Mouse (Mus musculus): ENCODE results near the gene Orm2. TPM values are rescaled to one million over a fixed set of nuclear protein-coding genes. Genes with fewer than 3 reads are reported as not detected.
"Not testable (repeated sequence)": the region's sequence is repeated elsewhere in the genome, so short reads cannot be mapped to it uniquely, and the experiment has no call there.

Orm2 gene
- total RNA-seq (2017): not detected in 3 replicates

GRCm38 (mm10) chr4:63362150-63362549 lies at the start of gene Orm2:
Gene Orm2 (plus strand): TSS chr4:63362449.
- no peak for ATAC-seq (replicated peaks; ENCODE audit: insufficient number of reproducible peaks, low FRiP score, low TSS enrichment, poor library complexity, severe bottlenecking)

GRCm38 (mm10) chr4:63314063-63314462 lies 48.2 kb upstream of the Orm2 start:
- no peak for ATAC-seq (replicated peaks; ENCODE audit: insufficient number of reproducible peaks, low FRiP score, low TSS enrichment, poor library complexity, severe bottlenecking)

GRCm38 (mm10) chr4:63316076-63316746 lies 46.0 kb upstream of the Orm2 start:
- ATAC-seq (replicated peaks; ENCODE audit: insufficient number of reproducible peaks, low FRiP score, low TSS enrichment, poor library complexity, severe bottlenecking): no peak

GRCm38 (mm10) chr4:63319566-63319965 lies 42.7 kb upstream of the Orm2 start:
- not testable (repeated sequence) for ATAC-seq (replicated peaks; ENCODE audit: insufficient number of reproducible peaks, low FRiP score, low TSS enrichment, poor library complexity, severe bottlenecking)

- ATAC-seq (replicated peaks; ENCODE audit: insufficient number of reproducible peaks, low FRiP score, low TSS enrichment, poor library complexity, severe bottlenecking): no peak
These were observed 38.9 kb upstream of the Orm2 start for GRCm38 (mm10) chr4:63323275-63323815.

- no peak for ATAC-seq (replicated peaks; ENCODE audit: insufficient number of reproducible peaks, low FRiP score, low TSS enrichment, poor library complexity, severe bottlenecking)
These were observed 28.8 kb upstream of the Orm2 start for GRCm38 (mm10) chr4:63333403-63333802.

- ATAC-seq (replicated peaks; ENCODE audit: insufficient number of reproducible peaks, low FRiP score, low TSS enrichment, poor library complexity, severe bottlenecking): no peak
These were observed 23.7 kb upstream of the Orm2 start for GRCm38 (mm10) chr4:63338414-63339076.

- no peak for ATAC-seq (replicated peaks; ENCODE audit: insufficient number of reproducible peaks, low FRiP score, low TSS enrichment, poor library complexity, severe bottlenecking)
These were observed 19.8 kb upstream of the Orm2 start for GRCm38 (mm10) chr4:63342491-63342890.

GRCm38 (mm10) chr4:63343608-63344007 lies 18.6 kb upstream of the Orm2 start:
- no peak for ATAC-seq (replicated peaks; ENCODE audit: insufficient number of reproducible peaks, low FRiP score, low TSS enrichment, poor library complexity, severe bottlenecking)

- ATAC-seq (replicated peaks; ENCODE audit: insufficient number of reproducible peaks, low FRiP score, low TSS enrichment, poor library complexity, severe bottlenecking): no peak
These were observed 18.0 kb upstream of the Orm2 start, which contains the start of gene Orm1 for GRCm38 (mm10) chr4:63344295-63344694. Gene Orm1 (plus strand): TSS chr4:63344560.

- ATAC-seq (replicated peaks; ENCODE audit: insufficient number of reproducible peaks, low FRiP score, low TSS enrichment, poor library complexity, severe bottlenecking): no peak
These were observed 17.0 kb upstream of the Orm2 start for GRCm38 (mm10) chr4:63345261-63345660.

- ATAC-seq (replicated peaks; ENCODE audit: insufficient number of reproducible peaks, low FRiP score, low TSS enrichment, poor library complexity, severe bottlenecking): no peak
These were observed 15.6 kb upstream of the Orm2 start for GRCm38 (mm10) chr4:63346659-63347058.

- ATAC-seq (replicated peaks; ENCODE audit: insufficient number of reproducible peaks, low FRiP score, low TSS enrichment, poor library complexity, severe bottlenecking): no peak
These were observed 13.7 kb upstream of the Orm2 start for GRCm38 (mm10) chr4:63348524-63348923.

GRCm38 (mm10) chr4:63355877-63356665 lies 6.2 kb upstream of the Orm2 start, which contains the start of gene Orm3:
Gene Orm3 (plus strand): TSS chr4:63356162.
- ATAC-seq (replicated peaks; ENCODE audit: insufficient number of reproducible peaks, low FRiP score, low TSS enrichment, poor library complexity, severe bottlenecking): no peak

GRCm38 (mm10) chr4:63356981-63357570 lies 5.2 kb upstream of the Orm2 start:
- ATAC-seq (replicated peaks; ENCODE audit: insufficient number of reproducible peaks, low FRiP score, low TSS enrichment, poor library complexity, severe bottlenecking): no peak

GRCm38 (mm10) chr4:63359861-63360260 lies 2.4 kb upstream of the Orm2 start:
- ATAC-seq (replicated peaks; ENCODE audit: insufficient number of reproducible peaks, low FRiP score, low TSS enrichment, poor library complexity, severe bottlenecking): no peak

GRCm38 (mm10) chr4:63368577-63368976 lies 6.3 kb downstream of the Orm2 start:
- peak; percentile 64 for ATAC-seq (replicated peaks; ENCODE audit: insufficient number of reproducible peaks, low FRiP score, low TSS enrichment, poor library complexity, severe bottlenecking)

- ATAC-seq (replicated peaks; ENCODE audit: insufficient number of reproducible peaks, low FRiP score, low TSS enrichment, poor library complexity, severe bottlenecking): no peak
These were observed 8.6 kb downstream of the Orm2 start for GRCm38 (mm10) chr4:63370897-63371296.

GRCm38 (mm10) chr4:63371890-63372289 lies 9.6 kb downstream of the Orm2 start:
- 0 out of 2 replicates have a peak, but pooled peaks have one; percentile 24 for ATAC-seq (replicated peaks; ENCODE audit: insufficient number of reproducible peaks, low FRiP score, low TSS enrichment, poor library complexity, severe bottlenecking)

All from monocyte, adult 5-6 weeks (primary cell).